Mouse (Mus musculus) granulocyte monocyte progenitor cell, adult 5-6 weeks (primary cell): ENCODE measurements around the gene Il4ra. TPM values are rescaled to one million over a fixed set of nuclear protein-coding genes. Genes with fewer than 3 reads are reported as not detected.

Source experiments
- ATAC-seq: replicated peaks from 2 replicates; pipeline ENCODE4 v1.8.0; 2016; ENCODE audit warnings: mild to moderate bottlenecking, moderate TSS enrichment, inconsistent platforms; ENCODE audit not compliant: poor library complexity, severe bottlenecking
- total RNA-seq, 2 experiments: library from RNA; stranded (forward) in 1 of 2; stranded (reverse) in 1 of 2; fragments of 200-712, 200-1000 nt in 1 of 2; fragments of >200 nt in 1 of 2; fragmentation: Nextera tagmentation in 1 of 2; gene quantifications; 2 replicates each; pipeline ENCODE4 v1.2.3; 2014 to 2017

The Il4ra gene
- 13.4 and 13.6 TPM in 2 replicates for total RNA-seq (2014; fragmentation: Nextera tagmentation)
- total RNA-seq (2017), result 17.2 and 22.6 TPM in 2 replicates

GRCm38 (mm10) chr7:125551766-125552709, at the start of gene Il4ra:
Gene Il4ra, plus strand, starts transcription at chr7:125552120.
- ATAC-seq, result peak; percentile 65

GRCm38 (mm10) chr7:125503374-125504092, 48.4 kb upstream of the Il4ra start:
- ATAC-seq, result peak; percentile 90

- no peak for ATAC-seq
These were observed 47.3 kb upstream of the Il4ra start for GRCm38 (mm10) chr7:125504618-125505017.

- ATAC-seq, result no peak
These were observed 46.4 kb upstream of the Il4ra start for GRCm38 (mm10) chr7:125505568-125505967.

GRCm38 (mm10) chr7:125507279-125507678, 44.6 kb upstream of the Il4ra start:
- ATAC-seq, result no peak

- ATAC-seq, result peak; percentile 92
These were observed 40.5 kb upstream of the Il4ra start for GRCm38 (mm10) chr7:125511432-125511831.

GRCm38 (mm10) chr7:125511852-125512251, 40.1 kb upstream of the Il4ra start:
- ATAC-seq, result peak; percentile 88

- no peak for ATAC-seq
These were observed 36.7 kb upstream of the Il4ra start for GRCm38 (mm10) chr7:125515081-125515853.

- no peak for ATAC-seq
These were observed 35.2 kb upstream of the Il4ra start for GRCm38 (mm10) chr7:125516723-125517122.

- ATAC-seq, result no peak
These were observed 34.5 kb upstream of the Il4ra start for GRCm38 (mm10) chr7:125517470-125517869.

- ATAC-seq, result no peak
These were observed 32.2 kb upstream of the Il4ra start for GRCm38 (mm10) chr7:125519715-125520114.

- peak; percentile 27 for ATAC-seq
These were observed 28.9 kb upstream of the Il4ra start for GRCm38 (mm10) chr7:125523051-125523450.

- ATAC-seq, result no peak
These were observed 24.7 kb upstream of the Il4ra start for GRCm38 (mm10) chr7:125527186-125527585.

GRCm38 (mm10) chr7:125527901-125528580, 23.9 kb upstream of the Il4ra start:
- ATAC-seq, result no peak

GRCm38 (mm10) chr7:125539351-125539750, 12.6 kb upstream of the Il4ra start:
- ATAC-seq, result peak; percentile 50

- ATAC-seq, result no peak
These were observed 10.9 kb upstream of the Il4ra start for GRCm38 (mm10) chr7:125541026-125541425.

GRCm38 (mm10) chr7:125541821-125542220, 10.1 kb upstream of the Il4ra start:
- ATAC-seq, result peak; percentile 64

- ATAC-seq, result peak; percentile 62
These were observed 9.4 kb upstream of the Il4ra start for GRCm38 (mm10) chr7:125542335-125543050.

GRCm38 (mm10) chr7:125543497-125543896, 8.4 kb upstream of the Il4ra start:
- ATAC-seq, result peak; percentile 24
